Mouse (Mus musculus) cerebellum, adult 11-12 months (tissue): ENCODE measurements around the gene 3110082I17Rik.

Experiments
- DNase-seq: peaks from one replicate; pipeline ENCODE4 v3.0.0; 2022

The 3110082I17Rik gene

GRCm38 (mm10) chr5:139321331-139321730 is 139.0 kb downstream of the 3110082I17Rik start:
- DNase-seq: no peak

- peak; percentile 42 for DNase-seq
Observed at GRCm38 (mm10) chr5:139320424-139320823, 139.9 kb downstream of the 3110082I17Rik start.

- DNase-seq: no peak
Observed at GRCm38 (mm10) chr5:139317751-139318504, 142.4 kb downstream of the 3110082I17Rik start.

GRCm38 (mm10) chr5:139316982-139317675 is 143.2 kb downstream of the 3110082I17Rik start:
- peak; percentile 53 for DNase-seq

GRCm38 (mm10) chr5:139314941-139315642 is 145.2 kb downstream of the 3110082I17Rik start:
- DNase-seq: no peak

GRCm38 (mm10) chr5:139313536-139313935 is 146.8 kb downstream of the 3110082I17Rik start:
- no peak for DNase-seq

- DNase-seq: no peak
Observed at GRCm38 (mm10) chr5:139311822-139312221, 148.5 kb downstream of the 3110082I17Rik start.

- no peak for DNase-seq
Observed at GRCm38 (mm10) chr5:139310477-139310876, 149.8 kb downstream of the 3110082I17Rik start.

- no peak for DNase-seq
Observed at GRCm38 (mm10) chr5:139309946-139310345, 150.4 kb downstream of the 3110082I17Rik start.
